In the genomic region with DNA sequence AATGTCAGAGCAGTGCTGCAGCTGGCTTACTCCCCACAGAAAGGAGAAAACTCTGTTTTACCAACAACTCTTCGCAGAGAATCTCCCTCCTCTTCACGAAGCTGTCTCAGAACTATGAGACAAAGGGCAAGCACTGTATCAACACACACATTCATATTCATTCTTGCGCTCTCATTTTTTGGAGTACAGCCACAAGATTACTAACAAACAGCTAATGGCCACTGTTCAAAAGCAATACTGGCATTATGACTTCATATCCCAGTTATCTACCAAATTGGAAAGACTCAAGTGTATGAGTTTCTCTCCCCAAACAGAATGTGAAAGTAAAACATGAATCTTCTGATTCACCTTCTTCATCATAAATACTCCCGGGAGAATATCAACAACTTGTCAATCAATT, we compare ENCODE assay signal across 16 mouse cellular contexts. TPM values are rescaled to one million over a fixed set of nuclear protein-coding genes. Genes with fewer than 3 reads are reported as not detected.
DNase-seq lines count a peak whose midpoint lies in the region; ATAC-seq and TF ChIP-seq lines count a peak whose summit lies in the region.
"Had no signal": no experiment of that assay in that cellular context is flagged by ENCODE, and none has a peak within 500 bp of the region (broad histone marks: within the 10 kb centered on the region; RNA-seq: fewer than 3 reads in every experiment).

No protein-coding gene starts in this region.

- TF ChIP-seq POLR2A in liver, adult 2 months (IDR thresholded peaks at IDR 0.05; ENCODE audit: extremely low read depth, insufficient read depth, low read length), result no peak

- H3K4me3 ChIP-seq in heart, embryonic 13.5 days, result no peak overlapping the region
- no peak overlapping the region for H3K4me3 ChIP-seq in liver, adult 2 months (ENCODE audit: insufficient read depth, low read depth, low read length)
- no peak overlapping the region for H3K4me3 ChIP-seq in liver, postnatal 0 days (ENCODE audit: low read depth, low read length)
- H3K4me3 ChIP-seq: embryonic facial prominence, embryonic 13.5 days; forebrain, embryonic 13.5 days; limb, embryonic 10.5 days had no signal

- 75% methylated on average over 4 of the region's 4 CpGs for WGBS in heart, embryonic 13.5 days
- WGBS in liver, adult 2 months, result 9% methylated on average over 4 of the region's 4 CpGs
- 61% methylated on average over 4 of the region's 4 CpGs for WGBS in liver, postnatal 0 days (ENCODE audit: insufficient replicate concordance)

- TF ChIP-seq CTCF in liver, adult 2 months (IDR thresholded peaks at IDR 0.05; ENCODE audit: low read depth, low read length), result no peak
- no peak for TF ChIP-seq CTCF in liver, postnatal 0 days (IDR thresholded peaks at IDR 0.05; ENCODE audit: low read depth)

- peak overlapping the region; percentile 41; the same call in 1 of the 2 replicates for H3K9ac ChIP-seq in heart, embryonic 13.5 days
- peak overlapping the region; percentile 28; the same call in 1 of the 2 replicates for H3K9ac ChIP-seq in liver, adult 2 months (ENCODE audit: low read depth, low read length)
- H3K9ac ChIP-seq in liver, postnatal 0 days (replicated peaks), result no peak overlapping the region
- H3K9ac ChIP-seq: embryonic facial prominence, embryonic 13.5 days; forebrain, embryonic 13.5 days had no signal

- peak overlapping the region; percentile 3; the same call in 1 of the 2 replicates for H3K4me2 ChIP-seq in heart, embryonic 13.5 days
- no peak overlapping the region for H3K4me2 ChIP-seq in liver, postnatal 0 days (ENCODE audit: low read depth, low read length)
- H3K4me2 ChIP-seq: embryonic facial prominence, embryonic 13.5 days had no signal

- no peak for TF ChIP-seq EP300 in liver, postnatal 0 days (IDR thresholded peaks at IDR 0.05; ENCODE audit: low read depth)

- intact Hi-C loops in left cerebral cortex, postnatal 4 days (cut with DNase I), result loop anchor here (5.0 kb wide), 1 partner anchor 54 kb away; no protein-coding TSS in a partner anchor

- H3K27ac ChIP-seq in heart, embryonic 13.5 days (replicated peaks), result peak overlapping the region; percentile 93
- H3K27ac ChIP-seq in liver, adult 2 months (replicated peaks; ENCODE audit: insufficient read depth, low read depth, low read length), result peak overlapping the region; percentile 82
- peak overlapping the region; percentile 71; the same call in 1 of the 2 replicates for H3K27ac ChIP-seq in liver, postnatal 0 days (ENCODE audit: low read depth)
- H3K27ac ChIP-seq: embryonic facial prominence, embryonic 13.5 days; forebrain, embryonic 13.5 days; limb, embryonic 10.5 days had no signal

- H3K9me3 ChIP-seq in heart, embryonic 13.5 days, result no peaks in the 10 kb centered on the region
- no peaks in the 10 kb centered on the region for H3K9me3 ChIP-seq in liver, postnatal 0 days (ENCODE audit: low read length)
- H3K9me3 ChIP-seq: embryonic facial prominence, embryonic 13.5 days; forebrain, embryonic 13.5 days; limb, embryonic 10.5 days had no signal

- no peaks in the 10 kb centered on the region for H3K27me3 ChIP-seq in heart, embryonic 13.5 days (replicated peaks)
- H3K27me3 ChIP-seq in liver, adult 2 months (ENCODE audit: control insufficient read depth, insufficient read depth, low read length), result no peaks in the 10 kb centered on the region
- no peaks in the 10 kb centered on the region for H3K27me3 ChIP-seq in liver, postnatal 0 days (ENCODE audit: insufficient read depth, low read length)
- H3K27me3 ChIP-seq: embryonic facial prominence, embryonic 13.5 days; forebrain, embryonic 13.5 days; Patski had no signal

- peaks cover 85% of the 10 kb centered on the region for H3K4me1 ChIP-seq in heart, embryonic 13.5 days
- H3K4me1 ChIP-seq in liver, adult 2 months (ENCODE audit: control insufficient read depth, insufficient read depth, low read length), result peaks cover 55% of the 10 kb centered on the region
- peaks cover 47% of the 10 kb centered on the region for H3K4me1 ChIP-seq in liver, postnatal 0 days (ENCODE audit: insufficient read depth)

- peaks cover 23% of the 10 kb centered on the region for H3K36me3 ChIP-seq in heart, embryonic 13.5 days
- no peaks in the 10 kb centered on the region for H3K36me3 ChIP-seq in liver, adult 2 months (ENCODE audit: control insufficient read depth, insufficient read depth, low read length)
- peaks cover 19% of the 10 kb centered on the region; the same call in 1 of the 2 replicates for H3K36me3 ChIP-seq in liver, postnatal 0 days (replicated peaks; ENCODE audit: insufficient read depth, low read length)

- DNase-seq in heart, adult 8-10 months (ENCODE audit: low spot score), result no peak
- peak; percentile 83 for DNase-seq in liver, adult 2 months (ENCODE audit: extremely low read depth, low read depth, low spot score)
- no peak for DNase-seq in liver
- peak; percentile 76 for DNase-seq in Muller cell, postnatal 12 days (ENCODE audit: inconsistent ontology term)
- no peak for DNase-seq in liver, postnatal 0 days
- DNase-seq in ovary, postnatal 14 days (ENCODE audit: low spot score), result no peak
- DNase-seq in left cerebral cortex, postnatal 4 days, result no peak
- DNase-seq: cerebellum, postnatal 14 days; right cerebral cortex, postnatal 25 days; thymus, postnatal 25 days had no signal

- H3K79me2 ChIP-seq in liver, adult 2 months (ENCODE audit: control insufficient read depth, insufficient read depth, low read length), result peaks cover 38% of the 10 kb centered on the region; the same call in 1 of the 2 replicates

- ATAC-seq in heart, embryonic 13.5 days (ENCODE audit: extremely low read depth, insufficient number of reproducible peaks, low FRiP score, low TSS enrichment), result no peak
- no peak for ATAC-seq in liver, postnatal 0 days
- ATAC-seq: CD4-positive, CD25-positive, alpha-beta regulatory T cell, adult 4 months; forebrain, embryonic 13.5 days; Patski had no signal

RNA-seq across cellular contexts. Expression of gene Grb2, which starts 11.9 kb away (rescaled TPM):
- 86.6 and 90.0 TPM in 2 replicates for polyA plus RNA-seq in heart, embryonic 13.5 days (2015; fragmentation: Nextera tagmentation; extraction: Ambion mirVana)
- 100 to 1,000 TPM in 3 of 4 experiments, 10 to 100 TPM in 1; 93.7 to 126 (median 111) TPM for total RNA-seq in heart, adult 8-10 months (2022)
- 14.7 and 17.3 TPM in 2 replicates for total RNA-seq in liver, adult 2 months (2014; rRNA removed)
- polyA plus RNA-seq in liver, adult 2 months (2012; rRNA removed), result 27.7 and 28.4 TPM in 2 replicates
- polyA plus RNA-seq in liver, postnatal 0 days (2015; fragmentation: Nextera tagmentation; extraction: Ambion mirVana), result 40.4 and 45.6 TPM in 2 replicates
- total RNA-seq in left cerebral cortex, postnatal 4 days (2021), result 100 to 1,000 TPM; 218 to 220 TPM

Comparison
In these comparisons a context has a peak if more than half of its experiments do, and no peak if none do; other contexts are left out.
1. DNase-seq: peak in liver, adult 2 months (single experiment) and Muller cell, postnatal 12 days (single experiment); none in heart, adult 8-10 months (single experiment), liver (single experiment), liver, postnatal 0 days (single experiment), ovary, postnatal 14 days (single experiment) and left cerebral cortex, postnatal 4 days (single experiment).
2. Peak in every context shown above with its lines, with median percentiles within 50 percentile points of each other: H3K27ac ChIP-seq.